Mouse (Mus musculus) midbrain, embryonic 12.5 days (tissue): ENCODE measurements around the gene Asf1b. TPM values are rescaled to one million over a fixed set of nuclear protein-coding genes. Genes with fewer than 3 reads are reported as not detected.
"Not testable (repeated sequence)": the region's sequence is repeated elsewhere in the genome, so short reads cannot be mapped to it uniquely, and the experiment has no call there.

Experiments
- ATAC-seq: fragments of 200-750 bp; cut with Nextera tagmentation; 2 replicates; pipeline ENCODE4 v1.8.0; 2017; ENCODE audit warnings: low read depth, moderate TSS enrichment, moderate library complexity; ENCODE audit not compliant: low FRiP score
- H3K27ac ChIP-seq: fragments of 300-500 bp; sonication (generic); replicated peaks from 2 replicates; pipeline ENCODE4 v1.5.1; 2016; ENCODE audit warnings: mild to moderate bottlenecking
- H3K27me3 ChIP-seq: fragments of 300-500 bp; sonication (generic); 2 replicates; pipeline ENCODE4 v1.6.1; 2016; ENCODE audit warnings: mild to moderate bottlenecking
- H3K36me3 ChIP-seq: fragments of 300-500 bp; sonication (generic); 2 replicates; pipeline ENCODE4 v1.6.1; 2016
- H3K4me1 ChIP-seq: fragments of 300-500 bp; sonication (generic); 2 replicates; pipeline ENCODE4 v1.6.1; 2016
- H3K4me2 ChIP-seq: fragments of 300-500 bp; sonication (generic); replicated peaks from 2 replicates; pipeline ENCODE4 v1.6.1; 2016; ENCODE audit warnings: mild to moderate bottlenecking, moderate library complexity
- H3K4me3 ChIP-seq: fragments of 300-500 bp; sonication (generic); 2 replicates; pipeline ENCODE4 v1.5.1; 2016; ENCODE audit warnings: mild to moderate bottlenecking
- H3K9ac ChIP-seq: fragments of 300-500 bp; sonication (generic); replicated peaks from 2 replicates; pipeline ENCODE4 v1.6.1; 2016; ENCODE audit warnings: mild to moderate bottlenecking, moderate library complexity
- H3K9me3 ChIP-seq: fragments of 300-500 bp; sonication (generic); 2 replicates; pipeline ENCODE4 v1.6.1; 2016; ENCODE audit warnings: mild to moderate bottlenecking
- WGBS: fragments of 180-500 bp; shearing (Covaris S2); methylation state at CpG from one replicate; pipeline ENCODE4 v1.1.7; 2016; 5-methylcytosine and 5-hydroxymethylcytosine counted together
- polyA plus RNA-seq: library from polyadenylated mRNA; unstranded; fragments of >200 nt; fragmentation: Nextera tagmentation; extraction: Ambion mirVana; gene quantifications from 2 replicates; pipeline ENCODE4 v1.2.1, GENCODE M21; 2016

Gene Asf1b
- polyA plus RNA-seq, 1 experiment from 2014 or later = 62.8 TPM

GRCm38 (mm10) chr8:83978200-83978599 is 22.9 kb downstream of the Asf1b start:
- 75% methylated on average over 9 of the region's 9 CpGs for WGBS
- H3K9ac ChIP-seq = no peak overlapping the region
- ATAC-seq = no peak

GRCm38 (mm10) chr8:83980250-83980649 is 24.9 kb downstream of the Asf1b start:
- 88% methylated on average over 1 of the region's 1 CpGs for WGBS
- Histone ChIP-seq H3K4me2 (no peak overlapping the region), H3K27me3 (no peaks in the 10 kb centered on the region), H3K4me3 (no peak overlapping the region), H3K9ac (0 out of 2 replicates have a peak overlapping the region, but pooled peaks have one; percentile 20), H3K27ac (no peak overlapping the region), H3K36me3 (peaks cover 49% of the 10 kb centered on the region), H3K9me3 (no peaks in the 10 kb centered on the region), H3K4me1 (peaks cover 15% of the 10 kb centered on the region)
- no peak for ATAC-seq

More at GRCm38 (mm10) chr8:83978200-83978599, 22.9 kb downstream of the Asf1b start:
- Histone ChIP-seq H3K9me3 (no peaks in the 10 kb centered on the region), H3K27ac (0 out of 2 replicates have a peak overlapping the region, but pooled peaks have one; percentile 11), H3K27me3 (no peaks in the 10 kb centered on the region), H3K4me3 (no peak overlapping the region), H3K36me3 (peaks cover 33% of the 10 kb centered on the region), H3K4me1 (peaks cover 31% of the 10 kb centered on the region), H3K4me2 (no peak overlapping the region)

GRCm38 (mm10) chr8:83980845-83981244 is 25.5 kb downstream of the Asf1b start:
- Histone ChIP-seq H3K36me3 (peaks cover 53% of the 10 kb centered on the region), H3K4me2 (no peak overlapping the region)

GRCm38 (mm10) chr8:83981533-83981932 is 26.2 kb downstream of the Asf1b start:
- Histone ChIP-seq H3K36me3 (peaks cover 60% of the 10 kb centered on the region), H3K4me1 (peaks cover 15% of the 10 kb centered on the region)
- ATAC-seq = no peak

More at GRCm38 (mm10) chr8:83980845-83981244, 25.5 kb downstream of the Asf1b start:
- H3K9me3 ChIP-seq = no peaks in the 10 kb centered on the region
- H3K27me3 ChIP-seq = no peaks in the 10 kb centered on the region
- no peak overlapping the region for H3K27ac ChIP-seq
- no peak overlapping the region for H3K4me3 ChIP-seq
- no peak overlapping the region for H3K9ac ChIP-seq
- 90% methylated on average over 8 of the region's 8 CpGs for WGBS
- ATAC-seq = no peak
- peaks cover 15% of the 10 kb centered on the region for H3K4me1 ChIP-seq

GRCm38 (mm10) chr8:83982449-83982848 is 27.1 kb downstream of the Asf1b start:
- Histone ChIP-seq H3K4me1 (peaks cover 8% of the 10 kb centered on the region), H3K4me2 (no peak overlapping the region), H3K4me3 (no peak overlapping the region), H3K9ac (no peak overlapping the region), H3K9me3 (no peaks in the 10 kb centered on the region), H3K27ac (no peak overlapping the region), H3K27me3 (no peaks in the 10 kb centered on the region), H3K36me3 (peaks cover 69% of the 10 kb centered on the region)
- 93% methylated on average over 4 of the region's 4 CpGs for WGBS
- ATAC-seq = no peak

More at GRCm38 (mm10) chr8:83981533-83981932, 26.2 kb downstream of the Asf1b start:
- no peak overlapping the region for H3K4me3 ChIP-seq
- no peaks in the 10 kb centered on the region for H3K9me3 ChIP-seq
- no peak overlapping the region for H3K9ac ChIP-seq
- H3K27me3 ChIP-seq = no peaks in the 10 kb centered on the region
- 94% methylated on average over 7 of the region's 7 CpGs for WGBS
- no peak overlapping the region for H3K4me2 ChIP-seq
- H3K27ac ChIP-seq = no peak overlapping the region

- not testable (repeated sequence) for H3K4me1 ChIP-seq, H3K27ac ChIP-seq, H3K9me3 ChIP-seq, H3K4me2 ChIP-seq, ATAC-seq, H3K9ac ChIP-seq, H3K4me3 ChIP-seq, H3K27me3 ChIP-seq
- peaks cover 77% of the 10 kb centered on the region for H3K36me3 ChIP-seq
- WGBS = 99% methylated on average over 2 of the region's 2 CpGs
Observed at GRCm38 (mm10) chr8:83983222-83983621, 27.9 kb downstream of the Asf1b start.

- H3K9me3 ChIP-seq = no peaks in the 10 kb centered on the region
- WGBS = 86% methylated on average over 7 of the region's 7 CpGs
- ATAC-seq = no peak
- H3K27ac ChIP-seq = no peak overlapping the region
- H3K9ac ChIP-seq = no peak overlapping the region
- no peaks in the 10 kb centered on the region for H3K27me3 ChIP-seq
- peaks cover 79% of the 10 kb centered on the region for H3K36me3 ChIP-seq
- no peaks in the 10 kb centered on the region for H3K4me1 ChIP-seq
- H3K4me3 ChIP-seq = no peak overlapping the region
- no peak overlapping the region for H3K4me2 ChIP-seq
Observed at GRCm38 (mm10) chr8:83989243-83989642, 33.9 kb downstream of the Asf1b start.

- no peak overlapping the region for H3K4me3 ChIP-seq
- H3K27me3 ChIP-seq = no peaks in the 10 kb centered on the region
- peaks cover 80% of the 10 kb centered on the region for H3K36me3 ChIP-seq
- WGBS = 95% methylated on average over 14 of the region's 14 CpGs
- no peak overlapping the region for H3K4me2 ChIP-seq
- H3K4me1 ChIP-seq = no peaks in the 10 kb centered on the region
- H3K9me3 ChIP-seq = no peaks in the 10 kb centered on the region
- no peak overlapping the region for H3K9ac ChIP-seq
- no peak for ATAC-seq
- no peak overlapping the region for H3K27ac ChIP-seq
Observed at GRCm38 (mm10) chr8:83990170-83990569, 34.9 kb downstream of the Asf1b start.

GRCm38 (mm10) chr8:83992488-83992887 is 37.2 kb downstream of the Asf1b start:
- Histone ChIP-seq H3K9ac (no peak overlapping the region), H3K4me1 (peaks cover 5% of the 10 kb centered on the region; the same call in 1 of the 2 replicates), H3K27me3 (no peaks in the 10 kb centered on the region), H3K4me3 (no peak overlapping the region), H3K36me3 (peaks cover 60% of the 10 kb centered on the region), H3K4me2 (no peak overlapping the region), H3K9me3 (no peaks in the 10 kb centered on the region), H3K27ac (no peak overlapping the region)
- 86% methylated on average over 2 of the region's 2 CpGs for WGBS
- ATAC-seq = no peak

GRCm38 (mm10) chr8:83994030-83994429 is 38.7 kb downstream of the Asf1b start:
- ATAC-seq = no peak
- Histone ChIP-seq H3K36me3 (peaks cover 45% of the 10 kb centered on the region), H3K9me3 (no peaks in the 10 kb centered on the region), H3K4me2 (no peak overlapping the region), H3K27me3 (peaks cover 1% of the 10 kb centered on the region; the same call in 1 of the 2 replicates), H3K9ac (no peak overlapping the region), H3K27ac (no peak overlapping the region), H3K4me1 (peaks cover 13% of the 10 kb centered on the region), H3K4me3 (no peak overlapping the region)
- 97% methylated on average over 3 of the region's 3 CpGs for WGBS

- H3K4me1 ChIP-seq = peaks cover 23% of the 10 kb centered on the region
- WGBS = 12% methylated on average over 12 of the region's 12 CpGs
- no peak overlapping the region for H3K9ac ChIP-seq
- ATAC-seq = no peak
- peak overlapping the region; percentile 65 for H3K4me2 ChIP-seq
- peak overlapping the region; percentile 86; the same call in 1 of the 2 replicates for H3K4me3 ChIP-seq
- H3K9me3 ChIP-seq = no peaks in the 10 kb centered on the region
- H3K36me3 ChIP-seq = peaks cover 37% of the 10 kb centered on the region
- peaks cover 21% of the 10 kb centered on the region for H3K27me3 ChIP-seq
- no peak overlapping the region for H3K27ac ChIP-seq
Observed at GRCm38 (mm10) chr8:83995973-83996372, 40.7 kb downstream of the Asf1b start.

- Histone ChIP-seq H3K4me2 (peak overlapping the region; percentile 65), H3K27ac (peak overlapping the region; percentile 97), H3K4me3 (peak overlapping the region; percentile 86), H3K4me1 (peaks cover 31% of the 10 kb centered on the region), H3K9me3 (no peaks in the 10 kb centered on the region), H3K36me3 (peaks cover 29% of the 10 kb centered on the region), H3K27me3 (peaks cover 29% of the 10 kb centered on the region), H3K9ac (peak overlapping the region; percentile 87)
- WGBS = under 1% methylated on average over 54 of the region's 103 CpGs
- ATAC-seq = peak; percentile 78
Observed at GRCm38 (mm10) chr8:83996567-83997505, 41.5 kb downstream of the Asf1b start.
